Mouse (Mus musculus): ENCODE measurements around the gene Zic5. TPM values are rescaled to one million over a fixed set of nuclear protein-coding genes. Genes with fewer than 3 reads are reported as not detected.

Zic5 gene
- polyA plus RNA-seq, 1 experiment: not detected

GRCm38 (mm10) chr14:122432558-122432957, 32.9 kb downstream of the Zic5 start:
- DNase-seq (ENCODE audit: low read depth in 1 of 2, low spot score in 2 of 2): no peak
- Histone ChIP-seq H3K4me3 (ENCODE audit: extremely low read depth, insufficient read depth, insufficient read length) (no peak overlapping the region), H3K27ac (ENCODE audit: insufficient read depth, low read length) (no peak overlapping the region), H3K4me1 (ENCODE audit: control insufficient read depth, insufficient read depth, insufficient read length) (no peaks in the 10 kb centered on the region), H3K36me3 (ENCODE audit: control insufficient read depth, insufficient read depth, low read length) (no peaks in the 10 kb centered on the region), H3K27me3 (ENCODE audit: control insufficient read depth, insufficient read depth, low read length) (no peaks in the 10 kb centered on the region)
- no peak for TF ChIP-seq POLR2A (IDR thresholded peaks at IDR 0.05; ENCODE audit: low read depth, low read length)
- no peak for TF ChIP-seq CTCF (IDR thresholded peaks at IDR 0.05; ENCODE audit: extremely low read depth, insufficient read depth, insufficient read length, insufficient replicate concordance)
- WGBS: 54% methylated on average over 3 of the region's 3 CpGs

- DNase-seq (ENCODE audit: low read depth in 1 of 2, low spot score in 2 of 2): no peak
- 78% methylated on average over 3 of the region's 3 CpGs for WGBS
- Histone ChIP-seq H3K27ac (ENCODE audit: insufficient read depth, low read length) (no peak overlapping the region), H3K27me3 (ENCODE audit: control insufficient read depth, insufficient read depth, low read length) (no peaks in the 10 kb centered on the region), H3K4me1 (ENCODE audit: control insufficient read depth, insufficient read depth, insufficient read length) (no peaks in the 10 kb centered on the region), H3K36me3 (ENCODE audit: control insufficient read depth, insufficient read depth, low read length) (no peaks in the 10 kb centered on the region), H3K4me3 (ENCODE audit: extremely low read depth, insufficient read depth, insufficient read length) (no peak overlapping the region)
- TF ChIP-seq CTCF (IDR thresholded peaks at IDR 0.05; ENCODE audit: extremely low read depth, insufficient read depth, insufficient read length, insufficient replicate concordance): no peak
- no peak for TF ChIP-seq POLR2A (IDR thresholded peaks at IDR 0.05; ENCODE audit: low read depth, low read length)
Measured at GRCm38 (mm10) chr14:122427654-122428053, 37.8 kb downstream of the Zic5 start.

GRCm38 (mm10) chr14:122427204-122427560, 38.3 kb downstream of the Zic5 start:
- TF ChIP-seq CTCF (IDR thresholded peaks at IDR 0.05; ENCODE audit: extremely low read depth, insufficient read depth, insufficient read length, insufficient replicate concordance): no peak
- no peak for TF ChIP-seq POLR2A (IDR thresholded peaks at IDR 0.05; ENCODE audit: low read depth, low read length)
- Histone ChIP-seq H3K27me3 (ENCODE audit: control insufficient read depth, insufficient read depth, low read length) (no peaks in the 10 kb centered on the region), H3K4me1 (ENCODE audit: control insufficient read depth, insufficient read depth, insufficient read length) (no peaks in the 10 kb centered on the region), H3K36me3 (ENCODE audit: control insufficient read depth, insufficient read depth, low read length) (no peaks in the 10 kb centered on the region), H3K27ac (ENCODE audit: insufficient read depth, low read length) (no peak overlapping the region), H3K4me3 (ENCODE audit: extremely low read depth, insufficient read depth, insufficient read length) (no peak overlapping the region)
- 81% methylated on average over 8 of the region's 8 CpGs for WGBS
- no peak for DNase-seq (ENCODE audit: low read depth in 1 of 2, low spot score in 2 of 2)

GRCm38 (mm10) chr14:122426529-122427203, 38.8 kb downstream of the Zic5 start:
- H3K27me3 ChIP-seq (ENCODE audit: control insufficient read depth, insufficient read depth, low read length): no peaks in the 10 kb centered on the region
- no peaks in the 10 kb centered on the region for H3K36me3 ChIP-seq (ENCODE audit: control insufficient read depth, insufficient read depth, low read length)
- WGBS: 77% methylated on average over 10 of the region's 10 CpGs
- no peak overlapping the region for H3K27ac ChIP-seq (ENCODE audit: insufficient read depth, low read length)
- H3K4me1 ChIP-seq (ENCODE audit: control insufficient read depth, insufficient read depth, insufficient read length): no peaks in the 10 kb centered on the region
- no peak for DNase-seq (ENCODE audit: low read depth in 1 of 2, low spot score in 2 of 2)
- no peak for TF ChIP-seq CTCF (IDR thresholded peaks at IDR 0.05; ENCODE audit: extremely low read depth, insufficient read depth, insufficient read length, insufficient replicate concordance)
- TF ChIP-seq POLR2A (IDR thresholded peaks at IDR 0.05; ENCODE audit: low read depth, low read length): no peak
- H3K4me3 ChIP-seq (ENCODE audit: extremely low read depth, insufficient read depth, insufficient read length): no peak overlapping the region

- H3K27ac ChIP-seq (ENCODE audit: insufficient read depth, low read length): no peak overlapping the region
- no peak for DNase-seq (ENCODE audit: low read depth in 1 of 2, low spot score in 2 of 2)
- WGBS: 94% methylated on average over 3 of the region's 3 CpGs
Measured at GRCm38 (mm10) chr14:122424441-122424840, 41.0 kb downstream of the Zic5 start.

GRCm38 (mm10) chr14:122416166-122416771, 49.2 kb downstream of the Zic5 start:
- no peak for TF ChIP-seq POLR2A (IDR thresholded peaks at IDR 0.05; ENCODE audit: low read depth, low read length)
- no peak for TF ChIP-seq CTCF (IDR thresholded peaks at IDR 0.05; ENCODE audit: extremely low read depth, insufficient read depth, insufficient read length, insufficient replicate concordance)
- H3K36me3 ChIP-seq (ENCODE audit: control insufficient read depth, insufficient read depth, low read length): no peaks in the 10 kb centered on the region
- DNase-seq (ENCODE audit: low read depth in 1 of 2, low spot score in 2 of 2): no peak
- 76% methylated on average over 4 of the region's 4 CpGs for WGBS
- no peaks in the 10 kb centered on the region for H3K27me3 ChIP-seq (ENCODE audit: control insufficient read depth, insufficient read depth, low read length)
- no peaks in the 10 kb centered on the region for H3K4me1 ChIP-seq (ENCODE audit: control insufficient read depth, insufficient read depth, insufficient read length)
- H3K27ac ChIP-seq (ENCODE audit: insufficient read depth, low read length): no peak overlapping the region
- H3K4me3 ChIP-seq (ENCODE audit: extremely low read depth, insufficient read depth, insufficient read length): no peak overlapping the region

More at GRCm38 (mm10) chr14:122424441-122424840, 41.0 kb downstream of the Zic5 start:
- H3K4me1 ChIP-seq (ENCODE audit: control insufficient read depth, insufficient read depth, insufficient read length): no peaks in the 10 kb centered on the region
- no peaks in the 10 kb centered on the region for H3K27me3 ChIP-seq (ENCODE audit: control insufficient read depth, insufficient read depth, low read length)
- no peak overlapping the region for H3K4me3 ChIP-seq (ENCODE audit: extremely low read depth, insufficient read depth, insufficient read length)
- TF ChIP-seq CTCF (IDR thresholded peaks at IDR 0.05; ENCODE audit: extremely low read depth, insufficient read depth, insufficient read length, insufficient replicate concordance): no peak
- TF ChIP-seq POLR2A (IDR thresholded peaks at IDR 0.05; ENCODE audit: low read depth, low read length): no peak
- no peaks in the 10 kb centered on the region for H3K36me3 ChIP-seq (ENCODE audit: control insufficient read depth, insufficient read depth, low read length)

- WGBS: 93% methylated on average over 2 of the region's 2 CpGs
- no peaks in the 10 kb centered on the region for H3K4me1 ChIP-seq (ENCODE audit: control insufficient read depth, insufficient read depth, insufficient read length)
- H3K36me3 ChIP-seq (ENCODE audit: control insufficient read depth, insufficient read depth, low read length): no peaks in the 10 kb centered on the region
- no peaks in the 10 kb centered on the region for H3K27me3 ChIP-seq (ENCODE audit: control insufficient read depth, insufficient read depth, low read length)
- H3K27ac ChIP-seq (ENCODE audit: insufficient read depth, low read length): no peak overlapping the region
- H3K4me3 ChIP-seq (ENCODE audit: extremely low read depth, insufficient read depth, insufficient read length): no peak overlapping the region
- DNase-seq (ENCODE audit: low read depth in 1 of 2, low spot score in 2 of 2): no peak
- TF ChIP-seq CTCF (IDR thresholded peaks at IDR 0.05; ENCODE audit: extremely low read depth, insufficient read depth, insufficient read length, insufficient replicate concordance) (no peak), POLR2A (IDR thresholded peaks at IDR 0.05; ENCODE audit: low read depth, low read length) (no peak)
Measured at GRCm38 (mm10) chr14:122414786-122415185, 50.7 kb downstream of the Zic5 start.

Data from spleen, adult 2 months (tissue).